Mouse (Mus musculus) left cerebral cortex, postnatal 36 days (tissue): ENCODE measurements around the gene Mthfd1. TPM values are rescaled to one million over a fixed set of nuclear protein-coding genes. Genes with fewer than 3 reads are reported as not detected.
A peak's percentile ranks its signal among the peaks of the same experiment; 100 is the strongest.

Experiments
- DNase-seq, 2 experiments: peaks; one replicate each; pipeline ENCODE4 v3.0.0; 2021 to 2022; ENCODE audit warnings: low spot score in 2 of 2, mixed read lengths in 1 of 2
- intact Hi-C: fragments of 180-260 bp; cut with DNase I; formaldehyde crosslinking; loops from one replicate; pipeline ENCODE4 v1.15.1; 2025
- total RNA-seq, 2 experiments: library from RNA; stranded (reverse); gene quantifications; 2 replicates each; pipeline ENCODE4 v1.2.3; 2021

The Mthfd1 gene
- total RNA-seq, 2 experiments from 2014 or later: 35.0 to 36.9 TPM

DNA sequence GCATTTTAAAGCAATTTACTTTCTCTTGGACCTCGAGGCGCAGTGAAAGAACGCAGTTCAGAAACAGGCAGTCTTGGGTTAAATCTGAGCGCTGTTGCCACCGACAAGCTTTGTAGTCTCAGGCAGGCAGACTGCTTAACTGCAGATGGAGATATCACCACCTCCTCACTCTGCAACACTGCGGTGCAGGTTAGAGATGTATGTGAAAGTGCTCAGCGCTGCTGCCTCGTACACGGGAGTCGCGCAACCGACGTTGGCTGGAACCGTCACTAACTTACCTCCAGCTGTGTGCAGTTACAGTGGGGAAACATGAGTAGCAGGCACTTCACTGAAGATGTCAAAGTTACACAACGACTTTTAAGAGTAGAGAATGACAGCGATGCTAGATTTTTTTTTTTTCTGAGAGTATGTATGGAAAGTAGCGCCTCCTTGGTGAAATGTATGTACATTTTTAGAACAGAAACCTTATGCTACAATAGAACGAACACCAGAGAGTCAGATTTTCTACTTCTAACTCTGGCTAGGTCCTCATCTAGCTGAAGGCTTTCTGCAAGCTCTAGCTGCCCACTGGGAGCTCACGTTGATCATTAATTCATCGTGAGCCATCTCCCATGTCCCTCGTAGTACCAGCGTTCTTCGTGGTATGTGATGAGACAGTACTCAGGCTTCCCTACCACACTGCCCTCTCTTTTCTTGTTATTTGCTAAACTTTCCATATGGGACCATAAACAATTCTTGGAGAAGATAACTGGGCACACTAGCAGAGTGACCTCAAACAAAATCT is 71.5 kb downstream of the Mthfd1 start:
- intact Hi-C loops: loop anchor here (5.0 kb wide), 1 partner anchor 39 kb away; no protein-coding TSS in a partner anchor
- DNase-seq: peak; percentile 70 to 78

DNA sequence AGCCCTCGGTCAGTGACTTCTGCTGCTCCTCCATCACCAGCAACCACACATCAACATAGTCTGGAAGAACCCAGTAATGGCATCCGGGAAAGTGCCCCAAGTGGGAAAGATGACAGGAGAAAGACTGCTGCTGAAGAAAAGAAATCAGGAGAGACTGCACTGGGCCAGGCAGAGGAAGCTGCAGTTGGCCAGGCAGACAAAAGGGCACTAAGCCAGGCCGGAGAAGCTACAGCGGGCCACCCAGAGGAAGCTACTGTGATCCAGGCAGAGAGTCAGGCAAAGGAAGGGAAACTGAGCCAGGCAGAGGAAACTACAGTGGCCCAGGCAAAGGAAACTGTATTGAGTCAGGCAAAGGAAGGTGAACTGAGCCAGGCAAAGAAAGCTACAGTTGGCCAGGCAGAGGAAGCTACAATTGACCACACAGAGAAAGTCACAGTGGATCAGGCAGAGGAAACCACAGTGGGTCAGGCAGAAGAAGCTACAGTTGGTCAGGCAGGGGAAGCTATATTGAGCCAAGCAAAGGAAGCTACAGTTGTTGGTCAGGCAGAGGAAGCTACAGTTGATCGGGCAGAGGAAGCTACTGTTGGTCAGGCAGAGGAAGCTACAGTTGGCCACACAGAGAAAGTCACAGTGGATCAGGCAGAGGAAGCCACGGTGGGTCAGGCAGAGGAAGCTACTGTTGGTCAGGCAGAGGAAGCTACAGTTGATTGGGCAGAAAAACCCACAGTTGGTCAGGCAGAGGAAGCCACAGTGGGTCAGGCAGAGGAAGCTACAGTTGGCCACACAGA is 73.7 kb downstream of the Mthfd1 start:
- intact Hi-C loops: loop anchor here (5.0 kb wide), 1 partner anchor 41 kb away; no protein-coding TSS in a partner anchor
- DNase-seq: no peak

GRCm38 (mm10) chr12:76333688-76334087 is 78.6 kb downstream of the Mthfd1 start:
- DNase-seq: no peak
- intact Hi-C loops: no loop called here

- intact Hi-C loops: loop anchor here (5.0 kb wide), 1 partner anchor 138 kb away; no protein-coding TSS in a partner anchor
- DNase-seq: no peak
These were observed 80.5 kb downstream of the Mthfd1 start for GRCm38 (mm10) chr12:76335641-76336040.

GRCm38 (mm10) chr12:76336111-76336965 is 81.2 kb downstream of the Mthfd1 start:
- intact Hi-C loops: loop anchor here (5.0 kb wide), 1 partner anchor 139 kb away; no protein-coding TSS in a partner anchor
- DNase-seq: no peak

DNA sequence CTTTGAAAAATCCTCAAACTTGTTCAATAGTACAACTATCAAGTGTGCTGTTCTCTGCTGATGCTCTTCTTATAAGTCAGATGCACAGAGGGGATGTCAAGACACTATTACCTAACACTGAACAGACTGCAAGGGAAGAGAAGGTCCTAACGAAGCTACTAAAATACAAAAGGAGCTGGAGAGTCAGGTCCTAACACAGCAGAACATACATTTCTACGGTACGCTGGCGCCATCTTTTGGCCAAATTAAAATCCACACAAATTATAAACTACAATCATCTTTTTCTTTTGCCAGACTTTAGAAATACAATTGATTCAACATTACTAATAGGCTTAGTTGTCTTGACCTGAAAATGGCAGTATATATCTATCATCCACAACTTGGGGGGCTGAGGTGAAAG is 86.0 kb downstream of the Mthfd1 start:
- peak in 1 of 2 experiments; percentile 46 for DNase-seq
- intact Hi-C loops: loop anchor here (2.0 to 5.0 kb wide), 2 partner anchors 49 to 72 kb away; no protein-coding TSS in a partner anchor

- no peak for DNase-seq
- intact Hi-C loops: no loop called here
These were observed 90.8 kb downstream of the Mthfd1 start for GRCm38 (mm10) chr12:76345759-76346455.

DNA sequence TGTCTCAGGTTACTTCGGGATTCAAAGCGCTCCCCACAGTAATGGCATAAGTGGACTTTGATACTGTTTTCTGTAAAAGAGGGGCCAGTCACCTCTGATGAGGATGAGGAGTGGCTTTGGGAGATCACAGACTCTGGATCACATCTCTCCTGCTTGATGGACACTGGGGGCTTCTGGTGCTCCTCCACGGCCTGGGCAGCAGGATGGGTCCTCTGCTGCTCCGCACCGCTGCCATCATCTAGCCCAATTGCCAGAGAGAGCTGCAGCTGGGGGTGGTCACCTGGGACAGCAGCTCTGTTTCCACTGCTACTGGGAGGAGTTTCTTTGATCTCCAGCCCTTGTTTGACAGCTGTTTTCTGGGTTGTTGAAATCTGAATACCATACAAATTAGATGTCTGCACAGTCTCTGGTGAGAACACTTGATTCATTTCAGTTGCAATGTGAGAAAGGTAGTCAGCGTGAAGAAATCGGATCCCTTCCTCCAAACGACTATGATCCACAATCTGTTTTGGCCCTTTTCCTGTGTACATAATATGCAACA is 94.7 kb downstream of the Mthfd1 start:
- intact Hi-C loops: no loop called here

GRCm38 (mm10) chr12:76360868-76361267 is 105.8 kb downstream of the Mthfd1 start:
- intact Hi-C loops: loop anchor here (10.0 kb wide), 1 partner anchor 354 kb away; the partner anchor contains the start of gene Sptb

More for the DNA sequence above, 94.7 kb downstream of the Mthfd1 start:
- DNase-seq: no peak

DNA sequence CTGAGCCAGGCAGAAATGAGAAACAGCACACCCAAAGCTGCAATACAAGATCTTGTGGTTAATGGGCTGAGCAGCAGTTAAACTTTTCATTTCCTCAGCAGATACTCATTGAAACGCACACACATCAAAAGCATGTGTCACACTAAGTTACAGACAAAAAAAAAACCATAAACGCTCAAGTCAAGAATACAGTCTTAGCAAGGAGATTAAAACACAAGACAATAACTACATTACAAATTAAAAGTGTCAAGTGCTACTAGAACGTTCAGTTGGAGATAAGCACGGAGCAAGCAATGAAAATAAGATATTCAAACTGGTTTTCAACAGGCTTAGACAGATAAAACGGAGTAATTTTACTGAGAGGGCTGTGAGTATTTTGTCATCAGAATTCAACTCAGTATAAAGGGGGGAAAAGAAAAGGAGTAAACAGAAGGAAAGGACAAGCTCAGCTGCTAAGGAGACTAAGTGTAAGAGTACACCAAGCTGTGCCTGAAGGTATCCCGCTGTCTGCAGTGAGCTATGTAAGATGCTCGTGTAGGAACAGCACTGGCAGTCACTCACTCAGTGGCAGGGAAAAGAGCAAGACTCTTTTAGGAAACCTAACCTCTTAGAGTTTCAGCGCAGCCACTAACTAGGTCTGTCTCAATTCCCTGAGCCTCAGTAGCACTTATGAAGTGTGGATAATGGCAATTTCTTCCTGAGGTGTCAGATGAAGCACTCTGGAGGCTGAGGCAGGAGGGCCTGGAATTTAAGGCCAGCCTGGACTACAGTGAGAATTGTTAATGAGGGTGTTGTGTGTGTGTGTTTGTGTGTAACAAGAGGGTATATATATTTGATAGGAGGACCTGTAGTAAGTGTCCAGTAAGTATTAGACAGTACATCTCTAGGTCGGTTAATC is 106.6 kb downstream of the Mthfd1 start:
- intact Hi-C loops: loop anchor here (10.0 kb wide), 1 partner anchor 353 kb away; the partner anchor contains the start of gene Sptb

More at GRCm38 (mm10) chr12:76360868-76361267, 105.8 kb downstream of the Mthfd1 start:
- DNase-seq: no peak

GRCm38 (mm10) chr12:76362303-76362676 is 107.2 kb downstream of the Mthfd1 start:
- no peak for DNase-seq
- intact Hi-C loops: loop anchor here (10.0 kb wide), 1 partner anchor 353 kb away; the partner anchor contains the start of gene Sptb

More for the DNA sequence above, 106.6 kb downstream of the Mthfd1 start:
- no peak for DNase-seq

- no peak for DNase-seq
- intact Hi-C loops: loop anchor here (10.0 kb wide), 1 partner anchor 349 kb away; the partner anchor contains the start of gene Sptb
These were observed 111.2 kb downstream of the Mthfd1 start for GRCm38 (mm10) chr12:76366276-76366675.

DNA sequence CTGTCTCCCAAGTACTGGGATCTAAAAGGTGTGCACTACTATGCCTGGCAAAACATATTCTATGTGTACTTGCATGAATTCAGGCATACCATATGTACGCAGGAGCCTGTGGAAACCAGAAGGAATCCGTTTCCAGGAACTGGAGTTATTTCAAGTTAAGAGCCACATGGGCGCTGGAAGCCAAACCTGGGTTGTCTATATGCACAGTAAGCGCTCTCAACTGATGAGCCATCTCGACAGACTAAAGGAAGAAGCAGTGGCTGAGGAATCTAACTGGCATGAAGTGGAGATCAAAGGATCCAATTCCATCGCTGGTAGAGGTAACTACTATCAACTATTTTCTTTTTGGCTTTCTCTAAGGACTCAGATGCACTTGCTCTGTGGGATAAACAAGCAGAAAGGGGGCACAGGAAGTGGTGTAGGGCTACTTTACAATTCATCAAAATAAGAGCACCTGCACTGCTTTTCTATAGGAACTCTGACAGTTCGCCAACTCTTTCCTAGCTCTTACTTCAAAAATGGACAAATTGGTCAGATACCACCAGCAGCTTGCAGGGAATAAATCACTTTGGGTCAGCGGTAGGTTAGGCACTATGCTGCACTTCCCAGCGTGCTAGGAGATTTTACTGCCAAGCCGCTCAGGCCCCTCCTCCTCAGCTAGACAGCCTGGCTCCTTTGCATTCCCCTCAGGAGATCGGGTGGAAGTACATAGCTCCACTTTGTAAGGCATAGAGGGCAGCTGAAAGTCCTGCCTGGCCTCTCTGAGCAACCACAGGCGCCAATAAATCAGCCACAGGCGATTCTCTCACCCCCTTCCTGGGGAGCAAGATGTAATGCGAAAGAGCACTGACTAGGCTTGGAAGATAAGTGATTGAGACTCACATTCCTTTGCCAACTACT is 112.2 kb downstream of the Mthfd1 start:
- no peak for DNase-seq
- intact Hi-C loops: loop anchor here (10.0 kb wide), 1 partner anchor 347 kb away; the partner anchor contains the start of gene Sptb

- intact Hi-C loops: loop anchor here (2.0 to 10.0 kb wide), 2 partner anchors 97 to 347 kb away; partner anchors contain the start of gene Sptb
- no peak for DNase-seq
These were observed 113.2 kb downstream of the Mthfd1 start for GRCm38 (mm10) chr12:76368201-76368789.

GRCm38 (mm10) chr12:76368790-76369205 is 113.7 kb downstream of the Mthfd1 start:
- no peak for DNase-seq
- intact Hi-C loops: loop anchor here (2.0 to 10.0 kb wide), 2 partner anchors 96 to 346 kb away; partner anchors contain the start of gene Sptb
